Mouse (Mus musculus): ENCODE measurements around the gene Tspan17. TPM values are rescaled to one million over a fixed set of nuclear protein-coding genes. Genes with fewer than 3 reads are reported as not detected.

The Tspan17 gene
- total and polyA plus RNA-seq, 2 experiments from 2014 or later = 43.4 to 100 TPM

- no peak for TF ChIP-seq CTCF (IDR thresholded peaks at IDR 0.05)
- Histone ChIP-seq H3K36me3 (ENCODE audit: insufficient read depth, low read length) (no peaks in the 10 kb centered on the region; the same call in 1 of the 2 replicates), H3K4me2 (ENCODE audit: low read depth, low read length, poor library complexity, severe bottlenecking) (no peak overlapping the region), H3K27me3 (ENCODE audit: insufficient read depth, low read length) (no peaks in the 10 kb centered on the region), H3K9me3 (ENCODE audit: low read length) (no peaks in the 10 kb centered on the region), H3K4me1 (ENCODE audit: insufficient read depth, low read length) (no peaks in the 10 kb centered on the region), H3K4me3 (ENCODE audit: low read depth, low read length) (no peak overlapping the region), H3K9ac (replicated peaks; ENCODE audit: low read length, poor library complexity, severe bottlenecking) (no peak overlapping the region), H3K27ac (ENCODE audit: low read depth, low read length) (no peak overlapping the region)
- ATAC-seq (ENCODE audit: low FRiP score) (no peak), DNase-seq (ENCODE audit: low spot score) (no peak)
- WGBS = 81% methylated on average over 16 of the region's 16 CpGs
Observed at GRCm38 (mm10) chr13:54797861-54798643, 8.9 kb downstream of the Tspan17 start.

- H3K9me3 ChIP-seq (ENCODE audit: low read length) = no peaks in the 10 kb centered on the region
- no peaks in the 10 kb centered on the region; the same call in 1 of the 2 replicates for H3K36me3 ChIP-seq (ENCODE audit: insufficient read depth, low read length)
- H3K9ac ChIP-seq (replicated peaks; ENCODE audit: low read length, poor library complexity, severe bottlenecking) = no peak overlapping the region
- 81% methylated on average over 10 of the region's 10 CpGs for WGBS
- H3K4me2 ChIP-seq (ENCODE audit: low read depth, low read length, poor library complexity, severe bottlenecking) = no peak overlapping the region
- DNase-seq (ENCODE audit: low spot score) (no peak), ATAC-seq (ENCODE audit: low FRiP score) (no peak)
- no peak overlapping the region for H3K4me3 ChIP-seq (ENCODE audit: low read depth, low read length)
- no peaks in the 10 kb centered on the region for H3K27me3 ChIP-seq (ENCODE audit: insufficient read depth, low read length)
- no peak for TF ChIP-seq CTCF (IDR thresholded peaks at IDR 0.05)
- no peak overlapping the region for H3K27ac ChIP-seq (ENCODE audit: low read depth, low read length)
- H3K4me1 ChIP-seq (ENCODE audit: insufficient read depth, low read length) = no peaks in the 10 kb centered on the region
Observed at GRCm38 (mm10) chr13:54798740-54799139, 9.6 kb downstream of the Tspan17 start.

- Histone ChIP-seq H3K9me3 (ENCODE audit: low read length) (no peaks in the 10 kb centered on the region), H3K27me3 (ENCODE audit: insufficient read depth, low read length) (no peaks in the 10 kb centered on the region), H3K36me3 (ENCODE audit: insufficient read depth, low read length) (no peaks in the 10 kb centered on the region; the same call in 1 of the 2 replicates), H3K4me3 (ENCODE audit: low read depth, low read length) (no peak overlapping the region), H3K4me1 (ENCODE audit: insufficient read depth, low read length) (no peaks in the 10 kb centered on the region), H3K4me2 (ENCODE audit: low read depth, low read length, poor library complexity, severe bottlenecking) (no peak overlapping the region; the same call in 1 of the 2 replicates), H3K27ac (ENCODE audit: low read depth, low read length) (no peak overlapping the region), H3K9ac (replicated peaks; ENCODE audit: low read length, poor library complexity, severe bottlenecking) (no peak overlapping the region)
- DNase-seq (ENCODE audit: low spot score) (peak; percentile 89), ATAC-seq (ENCODE audit: low FRiP score) (no peak)
- WGBS = 17% methylated on average over 9 of the region's 9 CpGs
- TF ChIP-seq CTCF (IDR thresholded peaks at IDR 0.05) = peak; percentile 99
Observed at GRCm38 (mm10) chr13:54799701-54800100, 10.5 kb downstream of the Tspan17 start.

GRCm38 (mm10) chr13:54800206-54800605 lies 11.0 kb downstream of the Tspan17 start:
- Histone ChIP-seq H3K4me2 (ENCODE audit: low read depth, low read length, poor library complexity, severe bottlenecking) (no peak overlapping the region), H3K27me3 (ENCODE audit: insufficient read depth, low read length) (no peaks in the 10 kb centered on the region), H3K9me3 (ENCODE audit: low read length) (no peaks in the 10 kb centered on the region), H3K9ac (replicated peaks; ENCODE audit: low read length, poor library complexity, severe bottlenecking) (no peak overlapping the region), H3K4me1 (ENCODE audit: insufficient read depth, low read length) (no peaks in the 10 kb centered on the region), H3K27ac (ENCODE audit: low read depth, low read length) (no peak overlapping the region), H3K4me3 (ENCODE audit: low read depth, low read length) (no peak overlapping the region), H3K36me3 (ENCODE audit: insufficient read depth, low read length) (no peaks in the 10 kb centered on the region)
- DNase-seq (ENCODE audit: low spot score) (no peak), ATAC-seq (ENCODE audit: low FRiP score) (no peak)
- 68% methylated on average over 4 of the region's 4 CpGs for WGBS
- TF ChIP-seq CTCF (IDR thresholded peaks at IDR 0.05) = no peak

GRCm38 (mm10) chr13:54803010-54803409 lies 13.8 kb downstream of the Tspan17 start:
- 82% methylated on average over 6 of the region's 6 CpGs for WGBS
- DNase-seq (ENCODE audit: low spot score) = no peak
- Histone ChIP-seq H3K36me3 (ENCODE audit: insufficient read depth, low read length) (no peaks in the 10 kb centered on the region), H3K4me2 (ENCODE audit: low read depth, low read length, poor library complexity, severe bottlenecking) (no peak overlapping the region), H3K4me3 (ENCODE audit: low read depth, low read length) (no peak overlapping the region), H3K9me3 (ENCODE audit: low read length) (no peaks in the 10 kb centered on the region), H3K9ac (replicated peaks; ENCODE audit: low read length, poor library complexity, severe bottlenecking) (no peak overlapping the region), H3K4me1 (ENCODE audit: insufficient read depth, low read length) (no peaks in the 10 kb centered on the region), H3K27ac (ENCODE audit: low read depth, low read length) (no peak overlapping the region), H3K27me3 (ENCODE audit: insufficient read depth, low read length) (no peaks in the 10 kb centered on the region)
- no peak for ATAC-seq (ENCODE audit: low FRiP score)
- peak; percentile 63 for TF ChIP-seq CTCF (IDR thresholded peaks at IDR 0.05)

GRCm38 (mm10) chr13:54805134-54805838 lies 16.1 kb downstream of the Tspan17 start:
- ATAC-seq (ENCODE audit: low FRiP score) = peak; percentile 63

More at GRCm38 (mm10) chr13:54805134-54805838, 16.1 kb downstream of the Tspan17 start:
- Histone ChIP-seq H3K27me3 (ENCODE audit: insufficient read depth, low read length) (no peaks in the 10 kb centered on the region), H3K9ac (replicated peaks; ENCODE audit: low read length, poor library complexity, severe bottlenecking) (no peak overlapping the region), H3K4me3 (ENCODE audit: low read depth, low read length) (no peak overlapping the region), H3K4me1 (ENCODE audit: insufficient read depth, low read length) (no peaks in the 10 kb centered on the region), H3K36me3 (ENCODE audit: insufficient read depth, low read length) (no peaks in the 10 kb centered on the region), H3K4me2 (ENCODE audit: low read depth, low read length, poor library complexity, severe bottlenecking) (no peak overlapping the region), H3K27ac (ENCODE audit: low read depth, low read length) (no peak overlapping the region), H3K9me3 (ENCODE audit: low read length) (no peaks in the 10 kb centered on the region)
- WGBS = 44% methylated on average over 21 of the region's 21 CpGs
- peak; percentile 90 for TF ChIP-seq CTCF (IDR thresholded peaks at IDR 0.05)
- peak; percentile 84 for DNase-seq (ENCODE audit: low spot score)

Measured in midbrain, postnatal 0 days (tissue).